15 mouse cellular contexts compared by ENCODE assay signal in the genomic region with DNA sequence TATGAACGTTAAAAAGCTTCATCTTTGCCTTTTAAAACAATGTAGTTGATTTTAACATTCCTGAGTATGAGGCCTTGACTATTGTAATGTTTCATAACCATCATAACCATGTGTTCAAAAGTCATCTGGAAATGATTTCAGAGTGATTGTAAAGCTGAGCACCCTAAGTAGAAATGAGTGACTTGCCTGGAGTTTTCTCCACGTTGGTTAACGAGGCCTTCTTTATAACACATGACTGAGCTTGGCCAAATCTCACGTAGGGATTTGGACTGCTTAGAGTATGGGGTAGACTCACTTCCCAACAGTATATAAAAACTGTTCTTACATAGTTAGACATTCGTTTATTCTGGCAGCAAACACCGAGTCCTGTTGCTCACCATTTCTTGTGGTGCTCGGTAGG.
"Had no signal": no experiment of that assay in that cellular context is flagged by ENCODE, and none has a peak within 500 bp of the region (broad histone marks: within the 10 kb centered on the region; RNA-seq: fewer than 3 reads in every experiment).

No protein-coding gene starts in this region.

- H3K9me3 ChIP-seq: kidney, embryonic 15.5 days; liver, embryonic 15.5 days; midbrain, embryonic 10.5 days; neural tube, embryonic 15.5 days had no signal

- H3K4me1 ChIP-seq: neural tube, embryonic 15.5 days had no signal

- H3K27me3 ChIP-seq: kidney, embryonic 15.5 days; liver, embryonic 15.5 days; neural tube, embryonic 15.5 days had no signal

- H3K9ac ChIP-seq: kidney, embryonic 15.5 days; liver, embryonic 15.5 days; neural tube, embryonic 15.5 days had no signal

- H3K4me2 ChIP-seq: kidney, embryonic 15.5 days; liver, embryonic 15.5 days; neural tube, embryonic 15.5 days had no signal

- H3K4me3 ChIP-seq: kidney, embryonic 15.5 days; liver, embryonic 15.5 days; midbrain, embryonic 10.5 days; myocyte; neural tube, embryonic 15.5 days had no signal

- ATAC-seq: lung, postnatal 0 days had no signal

- H3K36me3 ChIP-seq: liver, embryonic 15.5 days; neural tube, embryonic 15.5 days had no signal

- H3K27ac ChIP-seq: kidney, embryonic 15.5 days; liver, embryonic 15.5 days; midbrain, embryonic 10.5 days; neural tube, embryonic 15.5 days had no signal

- DNase-seq: kidney, adult 18-20 months; kidney, postnatal 14 days; liver; lung, adult 2 months; lung, postnatal 4 days; midbrain, embryonic 14.5 days; right cerebral cortex, adult 18-20 months; right cerebral cortex, postnatal 25 days; thymus, postnatal 4 days had no signal
